Mouse (Mus musculus): ENCODE measurements around the gene Csf1. TPM values are rescaled to one million over a fixed set of nuclear protein-coding genes. Genes with fewer than 3 reads are reported as not detected.

Gene Csf1
- polyA plus RNA-seq, 1 experiment: 4.0 TPM

GRCm38 (mm10) chr3:107765979-107766378, 5.7 kb upstream of the Csf1 start:
- H3K4me3 ChIP-seq (replicated peaks): no peak overlapping the region
- peaks cover 86% of the 10 kb centered on the region for H3K27me3 ChIP-seq (replicated peaks)
- H3K36me3 ChIP-seq (replicated peaks; ENCODE audit: low read length): no peaks in the 10 kb centered on the region
- H3K9me3 ChIP-seq: no peaks in the 10 kb centered on the region
- H3K4me1 ChIP-seq: peaks cover 4% of the 10 kb centered on the region; the same call in 1 of the 2 replicates
- TF ChIP-seq FLI1 (IDR thresholded peaks at IDR 0.05; ENCODE audit: low read length) (no peak), GATA1 (IDR thresholded peaks at IDR 0.05; ENCODE audit: borderline replicate concordance, low read length) (no peak)

GRCm38 (mm10) chr3:107763552-107763951, 3.3 kb upstream of the Csf1 start:
- peaks cover 92% of the 10 kb centered on the region for H3K27me3 ChIP-seq (replicated peaks)
- no peaks in the 10 kb centered on the region for H3K36me3 ChIP-seq (replicated peaks; ENCODE audit: low read length)
- TF ChIP-seq FLI1 (IDR thresholded peaks at IDR 0.05; ENCODE audit: low read length) (no peak), GATA1 (IDR thresholded peaks at IDR 0.05; ENCODE audit: borderline replicate concordance, low read length) (no peak)
- H3K4me1 ChIP-seq: peaks cover 25% of the 10 kb centered on the region
- H3K9me3 ChIP-seq: no peaks in the 10 kb centered on the region
- no peak overlapping the region for H3K4me3 ChIP-seq (replicated peaks)

GRCm38 (mm10) chr3:107761446-107761845, 1.2 kb upstream of the Csf1 start:
- peaks cover 94% of the 10 kb centered on the region for H3K27me3 ChIP-seq (replicated peaks)
- peaks cover 34% of the 10 kb centered on the region for H3K4me1 ChIP-seq
- no peak overlapping the region for H3K4me3 ChIP-seq (replicated peaks)
- no peaks in the 10 kb centered on the region for H3K36me3 ChIP-seq (replicated peaks; ENCODE audit: low read length)
- TF ChIP-seq FLI1 (IDR thresholded peaks at IDR 0.05; ENCODE audit: low read length) (no peak), GATA1 (IDR thresholded peaks at IDR 0.05; ENCODE audit: borderline replicate concordance, low read length) (no peak)
- H3K9me3 ChIP-seq: no peaks in the 10 kb centered on the region

- no peaks in the 10 kb centered on the region for H3K9me3 ChIP-seq
- no peaks in the 10 kb centered on the region for H3K36me3 ChIP-seq (replicated peaks; ENCODE audit: low read length)
- peaks cover 95% of the 10 kb centered on the region for H3K27me3 ChIP-seq (replicated peaks)
- peaks cover 34% of the 10 kb centered on the region for H3K4me1 ChIP-seq
- peak overlapping the region; percentile 94 for H3K4me3 ChIP-seq (replicated peaks)
- TF ChIP-seq FLI1 (IDR thresholded peaks at IDR 0.05; ENCODE audit: low read length): no peak
- TF ChIP-seq GATA1 (IDR thresholded peaks at IDR 0.05; ENCODE audit: borderline replicate concordance, low read length): no peak
Measured at GRCm38 (mm10) chr3:107760771-107761170, 502 bp upstream of the Csf1 start.

- peaks cover 82% of the 10 kb centered on the region for H3K27me3 ChIP-seq (replicated peaks)
- H3K4me1 ChIP-seq: peaks cover 44% of the 10 kb centered on the region
- H3K36me3 ChIP-seq (replicated peaks; ENCODE audit: low read length): no peaks in the 10 kb centered on the region
- no peak for TF ChIP-seq FLI1 (IDR thresholded peaks at IDR 0.05; ENCODE audit: low read length)
- no peak for TF ChIP-seq GATA1 (IDR thresholded peaks at IDR 0.05; ENCODE audit: borderline replicate concordance, low read length)
- peak overlapping the region; percentile 94 for H3K4me3 ChIP-seq (replicated peaks)
- H3K9me3 ChIP-seq: no peaks in the 10 kb centered on the region
Measured at GRCm38 (mm10) chr3:107758638-107759037, 1.6 kb downstream of the Csf1 start.

- TF ChIP-seq GATA1 (IDR thresholded peaks at IDR 0.05; ENCODE audit: borderline replicate concordance, low read length) (no peak), FLI1 (IDR thresholded peaks at IDR 0.05; ENCODE audit: low read length) (no peak)
- Histone ChIP-seq H3K36me3 (replicated peaks; ENCODE audit: low read length) (no peaks in the 10 kb centered on the region), H3K4me1 (peaks cover 44% of the 10 kb centered on the region), H3K9me3 (no peaks in the 10 kb centered on the region), H3K4me3 (replicated peaks) (peak overlapping the region; percentile 94), H3K27me3 (replicated peaks) (peaks cover 82% of the 10 kb centered on the region)
Measured at GRCm38 (mm10) chr3:107758176-107758575, 2.1 kb downstream of the Csf1 start.

- Histone ChIP-seq H3K4me3 (replicated peaks) (peak overlapping the region; percentile 34), H3K27me3 (replicated peaks) (peaks cover 83% of the 10 kb centered on the region), H3K36me3 (replicated peaks; ENCODE audit: low read length) (no peaks in the 10 kb centered on the region), H3K9me3 (no peaks in the 10 kb centered on the region), H3K4me1 (peaks cover 47% of the 10 kb centered on the region)
- TF ChIP-seq FLI1 (IDR thresholded peaks at IDR 0.05; ENCODE audit: low read length) (no peak), GATA1 (IDR thresholded peaks at IDR 0.05; ENCODE audit: borderline replicate concordance, low read length) (no peak)
Measured at GRCm38 (mm10) chr3:107757365-107758129, 2.7 kb downstream of the Csf1 start.

- Histone ChIP-seq H3K36me3 (replicated peaks; ENCODE audit: low read length) (peaks cover 3% of the 10 kb centered on the region), H3K9me3 (no peaks in the 10 kb centered on the region), H3K4me1 (peaks cover 58% of the 10 kb centered on the region), H3K4me3 (replicated peaks) (no peak overlapping the region), H3K27me3 (replicated peaks) (peaks cover 84% of the 10 kb centered on the region)
- TF ChIP-seq FLI1 (IDR thresholded peaks at IDR 0.05; ENCODE audit: low read length): no peak
- no peak for TF ChIP-seq GATA1 (IDR thresholded peaks at IDR 0.05; ENCODE audit: borderline replicate concordance, low read length)
Measured at GRCm38 (mm10) chr3:107756481-107756866, 3.8 kb downstream of the Csf1 start.

- Histone ChIP-seq H3K4me1 (peaks cover 63% of the 10 kb centered on the region), H3K9me3 (no peaks in the 10 kb centered on the region), H3K36me3 (replicated peaks; ENCODE audit: low read length) (peaks cover 3% of the 10 kb centered on the region), H3K4me3 (replicated peaks) (no peak overlapping the region), H3K27me3 (replicated peaks) (peaks cover 79% of the 10 kb centered on the region)
- no peak for TF ChIP-seq GATA1 (IDR thresholded peaks at IDR 0.05; ENCODE audit: borderline replicate concordance, low read length)
- no peak for TF ChIP-seq FLI1 (IDR thresholded peaks at IDR 0.05; ENCODE audit: low read length)
Measured at GRCm38 (mm10) chr3:107755702-107756480, 4.4 kb downstream of the Csf1 start.

GRCm38 (mm10) chr3:107754632-107755031, 5.6 kb downstream of the Csf1 start:
- H3K27me3 ChIP-seq (replicated peaks): peaks cover 66% of the 10 kb centered on the region
- H3K4me3 ChIP-seq (replicated peaks): no peak overlapping the region
- TF ChIP-seq GATA1 (IDR thresholded peaks at IDR 0.05; ENCODE audit: borderline replicate concordance, low read length) (no peak), FLI1 (IDR thresholded peaks at IDR 0.05; ENCODE audit: low read length) (no peak)
- peaks cover 66% of the 10 kb centered on the region for H3K4me1 ChIP-seq
- no peaks in the 10 kb centered on the region for H3K9me3 ChIP-seq
- peaks cover 3% of the 10 kb centered on the region for H3K36me3 ChIP-seq (replicated peaks; ENCODE audit: low read length)
